Mouse (Mus musculus) lung, adult 2 months (tissue): ENCODE data around the gene Mybpc2. TPM values are rescaled to one million over a fixed set of nuclear protein-coding genes. Genes with fewer than 3 reads are reported as not detected.

Experiments
- DNase-seq: peaks from one replicate; pipeline ENCODE4 v3.0.0; 2022
- H3K4me1 ChIP-seq: fragments of 200-500 bp; 2 replicates; pipeline ENCODE4 v1.6.1; 2011; ENCODE audit warnings: low read length; ENCODE audit not compliant: control insufficient read depth, insufficient read depth
- H3K4me3 ChIP-seq: fragments of 200-500 bp; replicated peaks from 2 replicates; pipeline ENCODE3; 2011; ENCODE audit warnings: low read depth, mild to moderate bottlenecking, control low read depth, low read length; ENCODE audit errors: extremely low read depth
- CTCF ChIP-seq: fragments of 200-500 bp; IDR thresholded peaks from 2 replicates; pipeline ENCODE4 v1.5.1; 2011; ENCODE audit warnings: mild to moderate bottlenecking, low read length, control low read depth; ENCODE audit not compliant: insufficient read depth
- POLR2A ChIP-seq: fragments of 200-500 bp; IDR thresholded peaks from 2 replicates; pipeline ENCODE4 v1.6.1; 2011; ENCODE audit warnings: low read depth, mild to moderate bottlenecking, control low read depth, low read length, borderline replicate concordance; ENCODE audit errors: extremely low read depth
- WGBS: fragments of 180-500 bp; shearing (Covaris S2); methylation state at CpG from one replicate; pipeline ENCODE4 v1.1.7; 2018; 5-methylcytosine and 5-hydroxymethylcytosine counted together
- polyA plus RNA-seq: library from polyadenylated mRNA; depleted of rRNA; stranded (reverse); fragments of >200 nt; gene quantifications from 2 replicates; pipeline ENCODE4 v1.2.3, GENCODE M21; 2012

The Mybpc2 gene
- polyA plus RNA-seq, 1 experiment = 10.5 TPM

DNA sequence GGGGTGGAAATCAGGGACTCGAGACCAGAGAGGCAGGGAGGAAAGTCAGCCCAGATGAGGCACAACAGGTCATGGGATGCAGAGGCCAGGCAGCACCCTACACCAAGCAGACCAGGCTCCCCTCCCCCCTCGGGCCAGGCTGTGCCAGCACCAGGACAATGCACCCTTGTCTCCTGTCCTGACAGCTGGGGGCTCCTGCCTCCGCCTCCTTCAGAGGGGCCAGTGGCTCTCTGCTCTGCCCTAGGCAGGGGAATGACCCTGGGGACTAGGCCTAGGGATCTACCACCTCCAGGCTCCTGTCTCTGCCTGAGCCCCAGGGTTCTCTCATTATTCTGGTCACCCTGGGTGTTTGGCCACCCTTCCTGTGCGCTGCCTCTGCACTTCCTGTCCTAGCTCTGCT lies 50.0 kb downstream of the Mybpc2 start:
- Histone ChIP-seq H3K4me3 (no peak overlapping the region), H3K4me1 (peaks cover 5% of the 10 kb centered on the region; the same call in 1 of the 2 replicates)
- DNase-seq = no peak
- 39% methylated on average over 4 of the region's 4 CpGs for WGBS
- no peak for TF ChIP-seq CTCF
- TF ChIP-seq POLR2A = no peak

DNA sequence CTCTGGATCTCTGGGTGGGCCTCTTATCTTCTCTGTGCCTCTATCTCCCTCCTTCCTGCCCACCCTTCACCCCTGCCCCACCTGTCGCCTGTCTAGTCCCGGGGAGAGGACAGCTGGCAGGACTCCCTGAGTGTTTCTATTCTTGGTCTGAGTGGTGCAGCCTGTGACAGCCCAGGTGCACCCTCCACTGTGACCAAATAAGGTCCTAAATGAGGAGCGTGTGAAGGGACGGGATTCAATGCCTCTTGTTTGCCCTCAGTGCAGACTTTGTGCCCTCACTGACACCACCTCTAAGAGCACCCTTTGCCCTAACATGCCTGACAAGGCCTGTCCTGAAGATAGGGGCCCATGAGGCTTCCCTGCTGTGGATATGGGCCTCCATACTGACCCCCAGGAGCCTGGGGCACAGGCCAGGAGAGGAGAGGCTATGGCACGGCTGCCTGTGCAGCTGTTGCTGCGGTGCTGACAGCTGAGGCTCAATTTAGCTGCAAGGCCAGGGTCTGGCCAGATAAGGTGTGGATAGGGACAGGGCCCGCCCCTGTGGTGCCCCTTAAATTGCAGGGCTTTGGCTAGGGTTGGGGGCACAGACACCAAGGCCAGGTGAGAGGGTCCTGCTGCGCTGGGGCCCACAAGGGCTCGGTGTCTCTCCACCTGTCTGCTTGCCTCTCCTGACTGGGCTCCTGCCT lies 51.4 kb downstream of the Mybpc2 start:
- DNase-seq = peak; percentile 21
- H3K4me3 ChIP-seq = no peak overlapping the region
- WGBS = 32% methylated on average over 9 of the region's 9 CpGs
- H3K4me1 ChIP-seq = peaks cover 13% of the 10 kb centered on the region
- no peak for TF ChIP-seq CTCF
- TF ChIP-seq POLR2A = no peak

DNA sequence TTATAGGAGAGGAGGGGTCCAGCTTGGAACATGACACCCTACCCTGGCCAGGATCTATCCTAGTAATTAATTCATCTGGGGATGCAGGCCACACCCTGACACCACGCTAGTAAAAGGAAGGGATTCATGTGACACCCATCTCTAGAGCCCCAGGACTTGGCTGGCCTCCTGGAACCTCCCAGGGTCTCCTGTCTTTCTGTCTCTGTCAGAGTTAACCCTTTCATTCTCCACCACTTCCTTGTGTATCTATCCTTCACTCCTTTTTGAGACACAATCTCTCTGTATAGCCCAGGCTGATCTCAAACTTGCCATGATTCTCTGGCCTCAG lies 51.9 kb downstream of the Mybpc2 start:
- no peak for TF ChIP-seq POLR2A
- no peak for TF ChIP-seq CTCF
- WGBS = 6% methylated on average over 1 of the region's 1 CpGs
- H3K4me3 ChIP-seq = no peak overlapping the region
- H3K4me1 ChIP-seq = peaks cover 13% of the 10 kb centered on the region
- DNase-seq = no peak

DNA sequence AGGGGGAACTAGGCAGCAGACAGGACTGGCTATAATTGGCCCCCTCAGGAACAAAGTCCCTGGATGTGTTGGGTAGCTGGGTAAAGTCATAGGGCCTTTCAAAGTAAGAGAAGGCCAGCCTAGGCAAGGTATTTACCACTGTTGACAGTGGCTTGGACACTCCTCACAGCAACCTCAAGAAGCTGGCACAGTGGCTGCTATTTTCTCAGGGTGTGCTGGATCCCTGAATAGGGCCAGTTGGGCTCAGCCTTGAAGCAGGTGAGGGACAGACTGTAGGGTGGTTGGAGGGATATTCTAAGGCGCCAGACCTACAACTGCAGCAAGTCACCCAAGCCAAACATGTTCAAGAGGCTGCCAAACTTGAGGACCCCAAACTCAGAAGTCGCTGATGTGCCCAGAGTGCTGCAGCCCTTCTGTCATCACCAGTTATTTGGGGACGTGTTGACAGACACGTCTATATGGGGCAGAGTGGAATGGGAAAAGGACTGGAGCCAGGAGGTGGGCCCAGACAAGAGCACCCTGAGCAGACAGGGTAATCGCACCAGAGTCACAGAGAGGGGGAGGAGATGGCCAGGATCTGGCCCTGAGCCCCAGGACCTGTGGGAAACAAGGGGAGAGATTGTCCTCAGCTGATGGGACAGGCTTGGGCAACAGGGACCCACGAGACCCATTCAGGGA lies 52.4 kb downstream of the Mybpc2 start:
- no peak overlapping the region for H3K4me3 ChIP-seq
- WGBS = 23% methylated on average over 6 of the region's 6 CpGs
- H3K4me1 ChIP-seq = peaks cover 13% of the 10 kb centered on the region
- no peak for TF ChIP-seq CTCF
- TF ChIP-seq POLR2A = peak; percentile 16; the same call in 1 of the 2 replicates
- DNase-seq = no peak

DNA sequence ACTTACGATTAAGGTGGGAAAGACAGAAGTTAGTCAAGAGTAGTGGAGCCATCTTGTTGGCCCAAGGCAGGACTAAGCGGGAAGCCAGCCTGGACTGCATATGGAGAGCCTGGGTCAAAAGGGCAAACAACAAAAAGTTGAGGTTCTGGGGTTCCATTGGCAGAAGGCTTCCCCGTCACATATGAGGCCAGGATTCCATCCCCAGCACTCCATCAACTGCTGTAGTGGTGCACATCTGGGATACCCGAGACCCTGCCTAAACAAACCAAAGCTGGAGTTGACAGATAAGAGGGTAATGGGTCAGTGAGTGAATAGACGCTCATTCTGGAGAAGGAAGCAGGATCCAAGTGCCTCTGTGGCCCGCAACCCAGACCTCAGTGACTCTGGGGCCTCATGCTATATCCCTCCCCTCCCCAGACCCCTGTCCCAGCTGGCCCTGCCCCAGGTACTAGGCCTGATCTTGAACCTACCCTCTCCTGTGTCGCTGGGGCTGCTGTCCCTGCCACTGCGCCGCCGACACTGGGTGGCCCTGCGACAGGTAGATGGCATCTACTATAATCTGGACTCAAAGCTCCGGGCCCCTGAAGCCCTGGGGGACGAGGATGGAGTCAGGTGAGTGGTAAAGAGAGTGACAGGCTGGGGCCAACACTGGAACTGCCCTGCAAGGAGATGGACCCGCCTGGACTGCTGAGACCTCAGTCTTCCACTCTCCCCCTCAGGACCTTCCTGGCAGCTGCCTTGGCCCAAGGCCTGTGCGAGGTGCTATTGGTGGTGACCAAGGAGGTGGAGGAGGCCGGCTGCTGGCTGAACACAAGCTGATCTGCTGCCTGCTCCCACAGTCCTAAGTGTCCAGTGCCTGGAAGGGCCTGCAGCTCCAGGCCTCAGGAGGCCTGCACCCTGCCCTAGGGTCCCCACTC lies 53.5 kb downstream of the Mybpc2 start:
- Histone ChIP-seq H3K4me1 (peaks cover 13% of the 10 kb centered on the region), H3K4me3 (no peak overlapping the region)
- no peak for TF ChIP-seq POLR2A
- TF ChIP-seq CTCF = no peak
- WGBS = 71% methylated on average over 16 of the region's 16 CpGs
- no peak for DNase-seq

DNA sequence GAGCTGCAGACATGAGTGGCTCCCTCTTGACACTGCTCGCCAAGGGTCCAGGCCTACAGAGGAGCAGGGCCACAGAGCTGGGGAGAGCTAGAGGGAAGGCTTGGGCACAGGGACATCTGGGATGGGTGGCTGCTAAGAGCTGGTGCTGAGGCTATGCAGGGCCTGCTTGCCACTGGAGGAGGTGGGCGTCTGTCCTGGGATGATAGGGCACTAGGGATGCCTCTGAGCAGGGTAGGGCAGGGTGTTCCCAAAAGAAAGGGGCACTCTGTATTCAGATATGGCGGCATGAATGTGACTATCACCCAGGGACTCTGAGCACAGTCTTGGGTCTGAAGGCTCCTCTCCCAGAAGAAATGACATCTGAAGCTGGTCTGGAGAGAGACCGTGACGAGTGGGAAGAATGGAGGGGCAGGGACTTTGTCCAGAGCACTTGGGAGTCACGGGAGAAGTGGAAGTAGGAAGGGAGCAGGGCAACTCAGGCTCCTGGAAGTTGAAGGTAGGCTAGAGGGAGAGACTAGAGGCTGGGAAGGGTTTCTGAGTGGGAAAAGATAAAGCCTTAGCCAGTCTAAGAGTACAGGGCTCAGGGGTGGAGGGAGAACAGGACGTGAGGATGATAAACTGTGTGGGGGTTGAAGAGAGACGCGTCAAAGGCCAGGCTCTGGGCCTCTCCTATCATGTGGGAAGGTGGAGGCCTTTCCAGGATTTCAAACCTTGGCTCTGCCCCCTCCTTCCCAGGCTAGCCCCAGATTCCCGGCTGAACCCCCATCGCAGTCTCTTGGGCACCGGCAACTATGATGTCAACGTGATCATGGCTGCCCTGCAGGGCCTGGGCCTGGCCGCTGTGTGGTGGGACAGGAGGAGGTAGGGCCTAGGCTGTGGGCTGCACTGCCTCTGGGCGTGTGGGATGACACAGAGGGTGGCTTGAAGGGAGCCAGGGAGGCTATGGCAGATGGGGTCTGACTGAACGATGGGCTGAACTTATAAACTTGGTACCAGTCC lies 54.5 kb downstream of the Mybpc2 start:
- 81% methylated on average over 16 of the region's 16 CpGs for WGBS
- TF ChIP-seq CTCF (no peak), POLR2A (no peak)
- peaks cover 13% of the 10 kb centered on the region for H3K4me1 ChIP-seq
- no peak overlapping the region for H3K4me3 ChIP-seq
- no peak for DNase-seq

DNA sequence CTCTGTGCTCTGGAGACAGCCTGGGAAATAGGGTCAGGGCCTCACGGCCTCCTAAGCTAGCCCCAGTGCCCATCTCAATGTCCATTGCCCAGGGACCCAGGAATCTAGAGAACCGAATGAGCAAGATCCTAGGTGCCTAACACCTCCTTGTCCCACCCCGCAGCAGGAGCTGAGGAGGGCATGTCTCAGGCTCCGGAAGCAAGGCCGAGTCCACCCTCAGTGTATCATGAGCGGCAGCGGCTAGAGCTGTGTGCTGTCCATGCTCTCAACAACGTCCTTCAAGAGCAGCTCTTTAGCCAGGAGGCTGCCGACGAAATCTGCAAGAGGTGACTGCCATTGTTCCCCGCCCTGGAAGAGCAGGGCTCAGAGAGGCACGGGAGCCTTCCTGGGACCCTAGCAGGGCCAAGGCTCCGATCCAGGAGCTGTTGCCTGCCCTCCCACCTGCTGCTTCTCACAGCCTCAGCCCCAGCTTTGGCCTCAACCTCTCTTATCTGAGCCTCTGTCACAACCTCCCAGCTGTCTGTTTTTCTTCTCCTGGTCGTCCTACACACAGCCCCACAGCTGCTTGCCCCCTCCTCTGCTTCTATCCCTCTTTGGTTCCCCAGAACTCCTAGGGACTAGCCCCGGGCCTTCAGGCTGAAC lies 55.7 kb downstream of the Mybpc2 start:
- 51% methylated on average over 15 of the region's 15 CpGs for WGBS
- H3K4me1 ChIP-seq = peaks cover 13% of the 10 kb centered on the region
- no peak for TF ChIP-seq CTCF
- DNase-seq = peak; percentile 15
- H3K4me3 ChIP-seq = peak overlapping the region; percentile 65

DNA sequence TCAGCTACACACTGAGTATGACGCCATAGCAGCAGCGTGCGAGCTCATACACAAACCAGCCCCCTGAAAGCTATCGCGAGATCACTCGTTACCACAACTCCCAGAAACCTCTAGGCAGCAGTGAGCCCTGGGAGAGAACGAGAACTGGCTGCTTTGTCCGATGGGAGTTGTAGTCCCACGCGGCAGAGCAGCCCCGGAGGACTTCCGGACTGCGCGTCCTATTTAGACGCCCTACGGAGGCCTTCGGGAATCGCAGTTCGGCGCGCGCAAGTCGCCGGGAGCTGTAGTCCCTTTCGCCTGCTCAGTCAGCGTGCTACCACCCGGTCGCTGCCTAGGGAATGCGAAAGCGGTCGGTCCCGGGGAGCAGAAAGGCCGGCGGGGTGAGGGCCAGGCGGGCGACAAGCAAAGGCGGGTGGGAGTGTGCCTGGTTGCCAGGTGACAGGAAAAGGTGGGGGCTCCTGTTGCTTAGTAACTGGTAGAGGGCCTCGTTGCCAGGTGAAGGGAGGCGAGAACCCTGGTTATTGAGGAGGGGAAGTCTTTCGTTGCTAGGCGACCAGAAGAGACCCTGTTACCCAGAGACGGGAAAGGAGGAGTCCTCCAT lies 56.5 kb downstream of the Mybpc2 start, which contains the start of gene Josd2:
Gene Josd2 (plus strand): TSS at position 170 of the 601 bp plus-strand sequence.
- peak within 1 kb of the TSS; percentile 65 for H3K4me3 ChIP-seq
- H3K4me1 ChIP-seq = peaks cover 9% of the 10 kb centered on the region
- TF ChIP-seq CTCF (no peak), POLR2A (peak; percentile 77; the same call in 1 of the 2 replicates)
- peak; percentile 89 for DNase-seq
- under 1% methylated on average over 42 of the region's 42 CpGs for WGBS
